Mouse (Mus musculus) kidney, adult 9 months (tissue): Measurements from ENCODE around the gene Fndc3b.
A peak's percentile ranks its signal among the peaks of the same experiment; 100 is the strongest.

Experiments used
- DNase-seq: peaks from one replicate; pipeline ENCODE4 v3.0.0; 2022

Gene Fndc3b

GRCm38 (mm10) chr3:27616421-27617236 is 94.5 kb downstream of the Fndc3b start:
- DNase-seq = peak; percentile 83

- no peak for DNase-seq
Measured at GRCm38 (mm10) chr3:27615479-27615878, 95.6 kb downstream of the Fndc3b start.

- no peak for DNase-seq
Measured at GRCm38 (mm10) chr3:27613828-27614227, 97.3 kb downstream of the Fndc3b start.

- DNase-seq = no peak
Measured at GRCm38 (mm10) chr3:27613011-27613410, 98.1 kb downstream of the Fndc3b start.

GRCm38 (mm10) chr3:27611986-27612385 is 99.1 kb downstream of the Fndc3b start:
- DNase-seq = peak; percentile 64

- peak; percentile 50 for DNase-seq
Measured at GRCm38 (mm10) chr3:27610547-27610946, 100.6 kb downstream of the Fndc3b start.

- DNase-seq = no peak
Measured at GRCm38 (mm10) chr3:27610089-27610488, 101.0 kb downstream of the Fndc3b start.

- DNase-seq = no peak
Measured at GRCm38 (mm10) chr3:27607796-27608151, 103.3 kb downstream of the Fndc3b start.

- peak; percentile 56 for DNase-seq
Measured at GRCm38 (mm10) chr3:27607081-27607795, 103.9 kb downstream of the Fndc3b start.

GRCm38 (mm10) chr3:27606626-27607025 is 104.5 kb downstream of the Fndc3b start:
- DNase-seq = no peak

GRCm38 (mm10) chr3:27605613-27606012 is 105.5 kb downstream of the Fndc3b start:
- no peak for DNase-seq

GRCm38 (mm10) chr3:27605081-27605480 is 106.0 kb downstream of the Fndc3b start:
- no peak for DNase-seq

GRCm38 (mm10) chr3:27604629-27605028 is 106.5 kb downstream of the Fndc3b start:
- no peak for DNase-seq

GRCm38 (mm10) chr3:27603905-27604620 is 107.0 kb downstream of the Fndc3b start:
- DNase-seq = peak; percentile 82

GRCm38 (mm10) chr3:27600645-27601044 is 110.5 kb downstream of the Fndc3b start:
- no peak for DNase-seq

GRCm38 (mm10) chr3:27600197-27600596 is 110.9 kb downstream of the Fndc3b start:
- DNase-seq = no peak

- no peak for DNase-seq
Measured at GRCm38 (mm10) chr3:27598437-27599382, 112.4 kb downstream of the Fndc3b start.

- no peak for DNase-seq
Measured at GRCm38 (mm10) chr3:27593485-27594138, 117.5 kb downstream of the Fndc3b start.

- peak; percentile 88 for DNase-seq
Measured at GRCm38 (mm10) chr3:27592728-27593484, 118.2 kb downstream of the Fndc3b start.

- no peak for DNase-seq
Measured at GRCm38 (mm10) chr3:27590823-27591222, 120.3 kb downstream of the Fndc3b start.

- no peak for DNase-seq
Measured at GRCm38 (mm10) chr3:27589305-27589704, 121.8 kb downstream of the Fndc3b start.
